Mouse (Mus musculus) kidney, adult 2 months (tissue): Measurements from ENCODE around the gene Cmtm2a. TPM values are rescaled to one million over a fixed set of nuclear protein-coding genes. Genes with fewer than 3 reads are reported as not detected.
A peak's percentile ranks its signal among the peaks of the same experiment; 100 is the strongest.

Experiments used
- DNase-seq: peaks from one replicate; pipeline ENCODE4 v3.0.0; 2021
- H3K27ac ChIP-seq: fragments of 200-500 bp; 2 replicates; pipeline ENCODE4 v1.5.1; 2012; ENCODE audit warnings: low read depth, low read length, control low read depth, inconsistent platforms; ENCODE audit not compliant: insufficient read depth
- H3K27me3 ChIP-seq: fragments of 200-500 bp; replicated peaks from 2 replicates; pipeline ENCODE4 v1.6.1; 2012; ENCODE audit warnings: mild to moderate bottlenecking, moderate library complexity, low read length, inconsistent platforms; ENCODE audit not compliant: control insufficient read depth, insufficient read depth
- H3K36me3 ChIP-seq: fragments of 200-500 bp; 2 replicates; pipeline ENCODE4 v1.6.1; 2012; ENCODE audit warnings: mild to moderate bottlenecking, moderate library complexity, low read length, inconsistent platforms; ENCODE audit not compliant: control insufficient read depth, insufficient read depth
- H3K4me1 ChIP-seq: fragments of 200-500 bp; 2 replicates; pipeline ENCODE4 v1.6.1; 2011; ENCODE audit warnings: low read length; ENCODE audit not compliant: control insufficient read depth, insufficient read depth
- H3K4me3 ChIP-seq: fragments of 200-500 bp; 2 replicates; pipeline ENCODE4 v1.5.1; 2011; ENCODE audit warnings: mild to moderate bottlenecking, low read depth, low read length, control low read depth; ENCODE audit not compliant: insufficient read depth
- CTCF ChIP-seq: fragments of 200-500 bp; conservative IDR thresholded peaks from 2 replicates; pipeline ENCODE4 v1.5.1; 2011; ENCODE audit warnings: low read depth, mild to moderate bottlenecking, control low read depth, low read length, moderate library complexity, mixed read lengths; ENCODE audit not compliant: insufficient read depth, insufficient read length
- POLR2A ChIP-seq: fragments of 200-500 bp; IDR thresholded peaks from one replicate; pipeline ENCODE4 v1.6.1; 2011; ENCODE audit warnings: low read depth, low read length, control low read depth
- WGBS: fragments of 180-500 bp; shearing (Covaris S2); methylation state at CpG from one replicate; pipeline ENCODE4 v1.1.7; 2018; 5-methylcytosine and 5-hydroxymethylcytosine counted together
- polyA plus RNA-seq: library from polyadenylated mRNA; depleted of rRNA; stranded (reverse); fragments of >200 nt; gene quantifications from 2 replicates; pipeline ENCODE4 v1.2.3, GENCODE M21; 2012; rRNA removed

Cmtm2a gene
- polyA plus RNA-seq, 1 experiment, result 0.28 TPM

- TF ChIP-seq CTCF (no peak), POLR2A (no peak)
- DNase-seq, result peak; percentile 14
- Histone ChIP-seq H3K36me3 (no peaks in the 10 kb centered on the region; the same call in 1 of the 2 replicates), H3K4me3 (no peak overlapping the region), H3K4me1 (no peaks in the 10 kb centered on the region), H3K27me3 (no peaks in the 10 kb centered on the region), H3K27ac (no peak overlapping the region)
- 68% methylated on average over 10 of the region's 10 CpGs for WGBS
Observed at GRCm38 (mm10) chr8:104239418-104239861, 53.5 kb downstream of the Cmtm2a start.

DNA sequence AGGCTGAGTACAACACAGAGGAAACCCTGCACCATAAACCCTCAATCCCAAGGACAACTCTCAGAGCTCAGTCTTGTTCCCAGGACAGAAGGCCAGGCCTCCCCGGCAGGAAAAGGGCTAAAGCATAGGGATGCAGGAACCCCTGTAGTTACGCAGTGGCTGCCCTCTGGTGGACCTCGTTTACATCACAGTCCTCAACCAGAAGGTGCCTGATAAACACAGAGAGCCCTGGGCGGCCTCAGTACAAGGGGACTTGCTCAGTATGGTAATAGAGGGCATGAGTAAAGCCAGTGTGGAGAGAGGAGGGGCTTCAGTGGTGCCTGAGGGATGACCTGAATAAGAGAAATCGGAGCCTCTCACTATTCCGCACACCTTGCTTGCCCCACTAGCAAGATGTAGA lies 58.4 kb downstream of the Cmtm2a start:
- Histone ChIP-seq H3K27me3 (no peaks in the 10 kb centered on the region), H3K27ac (no peak overlapping the region), H3K4me1 (no peaks in the 10 kb centered on the region), H3K36me3 (no peaks in the 10 kb centered on the region; the same call in 1 of the 2 replicates), H3K4me3 (no peak overlapping the region)
- DNase-seq, result no peak
- WGBS, result 61% methylated on average over 6 of the region's 6 CpGs
- no peak for TF ChIP-seq POLR2A
- TF ChIP-seq CTCF, result 0 out of 2 replicates have a peak, but pooled peaks have one; percentile 14

- H3K27ac ChIP-seq, result no peak overlapping the region
- no peaks in the 10 kb centered on the region for H3K27me3 ChIP-seq
- H3K4me3 ChIP-seq, result no peak overlapping the region
- H3K36me3 ChIP-seq, result no peaks in the 10 kb centered on the region; the same call in 1 of the 2 replicates
- 96% methylated on average over 5 of the region's 5 CpGs for WGBS
- no peak for DNase-seq
- no peaks in the 10 kb centered on the region for H3K4me1 ChIP-seq
- TF ChIP-seq CTCF, result no peak
- no peak for TF ChIP-seq POLR2A
Observed at GRCm38 (mm10) chr8:104232919-104233318, 60.1 kb downstream of the Cmtm2a start.

GRCm38 (mm10) chr8:104232039-104232438 lies 60.9 kb downstream of the Cmtm2a start:
- no peak overlapping the region for H3K4me3 ChIP-seq
- 97% methylated on average over 4 of the region's 4 CpGs for WGBS
- no peaks in the 10 kb centered on the region for H3K4me1 ChIP-seq
- H3K36me3 ChIP-seq, result peaks cover 7% of the 10 kb centered on the region
- no peak for DNase-seq
- no peak overlapping the region for H3K27ac ChIP-seq
- no peak for TF ChIP-seq CTCF
- TF ChIP-seq POLR2A, result no peak
- no peaks in the 10 kb centered on the region for H3K27me3 ChIP-seq

Other genes starting within 250 kb of the Cmtm2a start
- 45.1 and 48.5 TPM in 2 replicates for gene Cdh5, start 191.6 kb downstream of the Cmtm2a start, polyA plus RNA-seq
- gene Bean1, start 122.7 kb downstream of the Cmtm2a start, polyA plus RNA-seq, result 0.45 and 0.66 TPM in 2 replicates
- 20.6 and 21.0 TPM in 2 replicates for gene Tk2, start 44.6 kb downstream of the Cmtm2a start, polyA plus RNA-seq
- 4.3 and 5.4 TPM in 2 replicates for gene Cklf, start 42.3 kb downstream of the Cmtm2a start, polyA plus RNA-seq
- gene Gm45711, start 16.9 kb upstream of the Cmtm2a start, polyA plus RNA-seq, result not detected in 2 replicates
- not detected in 2 replicates for gene Cmtm1, start 17.0 kb upstream of the Cmtm2a start, polyA plus RNA-seq
- not detected in 2 replicates for gene Gm11020, start 28.4 kb upstream of the Cmtm2a start, polyA plus RNA-seq
- 0.18 TPM in 1 of 2 replicates, not detected in the other for gene Cmtm2b, start 29.0 kb upstream of the Cmtm2a start, polyA plus RNA-seq
- gene Cmtm3, start 46.2 kb upstream of the Cmtm2a start, polyA plus RNA-seq, result 53.3 and 60.4 TPM in 2 replicates
- 31.4 and 32.4 TPM in 2 replicates for gene Cmtm4, start 102.6 kb upstream of the Cmtm2a start, polyA plus RNA-seq
- gene Dync1li2, start 149.9 kb upstream of the Cmtm2a start, polyA plus RNA-seq, result 14.7 and 20.3 TPM in 2 replicates
- 0.05 TPM in 1 of 2 replicates, not detected in the other for gene Terb1, start 216.7 kb upstream of the Cmtm2a start, polyA plus RNA-seq
- 9.7 and 12.7 TPM in 2 replicates for gene Nae1, start 241.5 kb upstream of the Cmtm2a start, polyA plus RNA-seq
- gene Car7, start 241.5 kb upstream of the Cmtm2a start, polyA plus RNA-seq, result 7.5 and 8.0 TPM in 2 replicates